Comparison of ENCODE assay signal across 18 mouse cellular contexts in the genomic region with DNA sequence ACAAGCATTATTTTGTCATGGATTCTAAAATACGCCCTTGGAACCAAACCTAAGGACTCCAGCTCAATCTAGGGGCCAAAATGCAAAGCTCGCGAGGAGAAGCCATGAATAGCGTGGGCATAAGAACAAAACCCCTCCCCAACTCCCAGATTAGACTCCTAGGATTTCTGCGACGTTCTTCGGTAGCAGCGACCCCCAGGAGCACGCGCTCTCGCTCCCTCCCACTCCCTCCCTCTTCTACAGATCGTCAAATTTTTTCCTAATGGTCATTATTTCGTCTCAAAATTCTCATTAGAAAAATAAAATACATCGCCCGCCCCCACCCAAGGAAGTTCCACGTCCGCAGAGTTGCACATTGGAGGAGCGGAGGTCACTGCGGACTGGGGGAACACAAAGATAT. TPM values are rescaled to one million over a fixed set of nuclear protein-coding genes. Genes with fewer than 3 reads are reported as not detected.
A peak's percentile ranks its signal among the peaks of the same experiment; 100 is the strongest.
DNase-seq lines count a peak whose midpoint lies in the region; ATAC-seq and TF ChIP-seq lines count a peak whose summit lies in the region.
"Had no signal": no experiment of that assay in that cellular context is flagged by ENCODE, and none has a peak within 500 bp of the region (broad histone marks: within the 10 kb centered on the region; RNA-seq: fewer than 3 reads in every experiment).

No protein-coding gene starts in this region.

- no peaks in the 10 kb centered on the region for H3K4me1 ChIP-seq in ES-Bruce4 (ENCODE audit: control insufficient read depth, insufficient read depth, low read length)
- H3K4me1 ChIP-seq in forebrain, embryonic 13.5 days: peaks cover 69% of the 10 kb centered on the region
- peaks cover 38% of the 10 kb centered on the region for H3K4me1 ChIP-seq in limb, embryonic 10.5 days

- TF ChIP-seq POLR2A in ES-Bruce4 (IDR thresholded peaks at IDR 0.05; ENCODE audit: insufficient read depth, low read length): no peak

- H3K27ac ChIP-seq in ES-Bruce4 (ENCODE audit: insufficient read depth, low read length): no peak overlapping the region
- H3K27ac ChIP-seq in forebrain, embryonic 13.5 days: peak overlapping the region; percentile 53
- no peak overlapping the region for H3K27ac ChIP-seq in limb, embryonic 10.5 days
- H3K27ac ChIP-seq in left cerebral cortex, adult 2 months: no peak overlapping the region
- H3K27ac ChIP-seq: limb, embryonic 15.5 days had no signal

- H3K36me3 ChIP-seq in ES-Bruce4 (ENCODE audit: control insufficient read depth, insufficient read depth, low read length, poor library complexity, severe bottlenecking): no peaks in the 10 kb centered on the region
- no peaks in the 10 kb centered on the region for H3K36me3 ChIP-seq in forebrain, embryonic 13.5 days (ENCODE audit: poor library complexity, severe bottlenecking)
- no peaks in the 10 kb centered on the region for H3K36me3 ChIP-seq in limb, embryonic 10.5 days
- H3K36me3 ChIP-seq: limb, embryonic 15.5 days had no signal

- peak overlapping the region; percentile 55 for H3K4me3 ChIP-seq in ES-Bruce4 (ENCODE audit: low read depth, low read length)
- peak overlapping the region; percentile 44 for H3K4me3 ChIP-seq in forebrain, embryonic 13.5 days
- no peak overlapping the region; the same call in 1 of the 2 replicates for H3K4me3 ChIP-seq in limb, embryonic 10.5 days
- no peak overlapping the region for H3K4me3 ChIP-seq in left cerebral cortex, adult 2 months
- H3K4me3 ChIP-seq: limb, embryonic 15.5 days had no signal

- DNase-seq in ZHBTc4 (ENCODE audit: low read depth, low spot score): peak; percentile 64
- DNase-seq in limb, embryonic 10.5 days (ENCODE audit: low spot score): peak; percentile 43
- DNase-seq in thymus, postnatal 14 days: no peak
- no peak for DNase-seq in urinary bladder, postnatal 36 days (ENCODE audit: low spot score in 2 of 2)
- DNase-seq in yolk sac, embryonic 10.5 days (ENCODE audit: low spot score): no peak
- DNase-seq in left cerebral cortex, adult 2 months (ENCODE audit: extremely low spot score in 1 of 2, low spot score in 2 of 2): no peak
- DNase-seq: layer of hippocampus, adult 9-11 months; lung, postnatal 4 days; right cerebral cortex, adult 18-20 months had no signal

- no peak for TF ChIP-seq CTCF in ES-Bruce4 (IDR thresholded peaks at IDR 0.05; ENCODE audit: low read depth, low read length)
- no peak for TF ChIP-seq CTCF in left cerebral cortex, adult 2 months (IDR thresholded peaks at IDR 0.05)

- peak overlapping the region; percentile 53 for H3K4me2 ChIP-seq in forebrain, embryonic 13.5 days
- H3K4me2 ChIP-seq: limb, embryonic 15.5 days had no signal

- no peak for ATAC-seq in forebrain, embryonic 13.5 days
- ATAC-seq: activated CD4-positive, CD25-positive, alpha-beta regulatory T cell, adult 4 months had no signal

- TF ChIP-seq EP300 in ES-Bruce4 (IDR thresholded peaks at IDR 0.05; ENCODE audit: insufficient read depth, low read depth, low read length): no peak

- peak overlapping the region; percentile 17; the same call in 1 of the 2 replicates for H3K9ac ChIP-seq in ES-Bruce4 (ENCODE audit: low read depth, poor library complexity, severe bottlenecking)
- H3K9ac ChIP-seq in forebrain, embryonic 13.5 days: peak overlapping the region; percentile 69
- H3K9ac ChIP-seq: limb, embryonic 15.5 days had no signal

- WGBS in forebrain, embryonic 13.5 days: under 1% methylated on average over 19 of the region's 19 CpGs
- WGBS in limb, embryonic 10.5 days: under 1% methylated on average over 19 of the region's 19 CpGs

- no peaks in the 10 kb centered on the region for H3K9me3 ChIP-seq in ES-Bruce4 (replicated peaks; ENCODE audit: control insufficient read depth, insufficient read depth, low read length, poor library complexity, severe bottlenecking)
- H3K9me3 ChIP-seq in forebrain, embryonic 13.5 days (replicated peaks): no peaks in the 10 kb centered on the region
- H3K9me3 ChIP-seq in limb, embryonic 10.5 days (replicated peaks): no peaks in the 10 kb centered on the region
- H3K9me3 ChIP-seq: limb, embryonic 15.5 days had no signal

- intact Hi-C loops in left cerebral cortex, adult 2 months (cut with DNase I): loop anchor here (5.0 to 10.0 kb wide), 2 partner anchors 318 to 401 kb away; partner anchors contain the start of genes Ap5m1 and Exoc5

- peaks cover 39% of the 10 kb centered on the region for H3K27me3 ChIP-seq in ES-Bruce4 (ENCODE audit: control insufficient read depth, insufficient read depth, low read length, poor library complexity, severe bottlenecking)
- H3K27me3 ChIP-seq in forebrain, embryonic 13.5 days: peaks cover 88% of the 10 kb centered on the region
- peaks cover 100% of the 10 kb centered on the region for H3K27me3 ChIP-seq in limb, embryonic 10.5 days (ENCODE audit: low read depth, poor library complexity, severe bottlenecking)
- H3K27me3 ChIP-seq: CH12.LX had no signal

RNA-seq across cellular contexts. Expression of gene Otx2, which starts 6.8 kb away (rescaled TPM):
- polyA plus RNA-seq in ES-Bruce4 (2011; ENCODE audit: insufficient read depth, insufficient read length, low read depth, missing spikeins): 45.0 and 51.6 TPM in 2 replicates
- 24.9 and 36.8 TPM in 2 replicates for polyA plus RNA-seq in forebrain, embryonic 13.5 days (2015; fragmentation: Nextera tagmentation; extraction: Ambion mirVana)
- 0.06 TPM in 1 of 2 replicates, not detected in the other for polyA plus RNA-seq in limb, embryonic 10.5 days (2016; fragmentation: Nextera tagmentation; extraction: Ambion mirVana)
- total RNA-seq in left cerebral cortex, adult 2 months (2021): under 1 TPM; 0.77 to 0.86 TPM
- total RNA-seq: CH12.LX; gastrocnemius, adult 18-20 months; heart, postnatal 10 days had no signal
- polyA plus RNA-seq: kidney, embryonic 16.5 days; limb, embryonic 15.5 days; stomach, embryonic 14.5 days had no signal

Comparison
In these comparisons a context has a peak if more than half of its experiments do, and no peak if none do; other contexts are left out.
1. H3K4me3 ChIP-seq: peak in ES-Bruce4 (single experiment) and forebrain, embryonic 13.5 days (single experiment); none in limb, embryonic 10.5 days (single experiment) and left cerebral cortex, adult 2 months (single experiment).
2. DNase-seq: peak in ZHBTc4 (single experiment) and limb, embryonic 10.5 days (single experiment); none in thymus, postnatal 14 days (single experiment), urinary bladder, postnatal 36 days (0 of 2), yolk sac, embryonic 10.5 days (single experiment) and left cerebral cortex, adult 2 months (0 of 2).
3. RNA of gene Otx2, which starts 6.8 kb away (polyA plus RNA-seq): 45.0 to 51.6 TPM in ES-Bruce4 and 24.9 to 36.8 TPM in forebrain, embryonic 13.5 days; 0.06 TPM in limb, embryonic 10.5 days; every median in the first group is over 10 times any median in the second.